Mouse (Mus musculus): ENCODE data around the gene Pdcd4. TPM values are rescaled to one million over a fixed set of nuclear protein-coding genes. Genes with fewer than 3 reads are reported as not detected.

Pdcd4 gene
- polyA plus RNA-seq, 1 experiment from 2014 or later, result 64.9 TPM

Other genes starting within 250 kb of the Pdcd4 start
- 0.87 and 1.0 TPM in 2 replicates for gene Rbm20, start 214.9 kb upstream of the Pdcd4 start, polyA plus RNA-seq (2015; fragmentation: Nextera tagmentation; extraction: Ambion mirVana)
- gene Shoc2, start 52.1 kb downstream of the Pdcd4 start, polyA plus RNA-seq (2015; fragmentation: Nextera tagmentation; extraction: Ambion mirVana), result 56.9 and 60.6 TPM in 2 replicates
- gene Bbip1, start 52.4 kb downstream of the Pdcd4 start, polyA plus RNA-seq (2015; fragmentation: Nextera tagmentation; extraction: Ambion mirVana), result 116 and 123 TPM in 2 replicates
- 3.2 and 3.7 TPM in 2 replicates for gene Adra2a, start 151.9 kb downstream of the Pdcd4 start, polyA plus RNA-seq (2015; fragmentation: Nextera tagmentation; extraction: Ambion mirVana)